Mouse (Mus musculus) telencephalon, adult 2 months (tissue): ENCODE measurements around the gene Ift122.

Experiments
- DNase-seq: peaks from one replicate; pipeline ENCODE4 v3.0.0-alpha.2; 2011; ENCODE audit warnings: low read depth, low spot score

The Ift122 gene

DNA sequence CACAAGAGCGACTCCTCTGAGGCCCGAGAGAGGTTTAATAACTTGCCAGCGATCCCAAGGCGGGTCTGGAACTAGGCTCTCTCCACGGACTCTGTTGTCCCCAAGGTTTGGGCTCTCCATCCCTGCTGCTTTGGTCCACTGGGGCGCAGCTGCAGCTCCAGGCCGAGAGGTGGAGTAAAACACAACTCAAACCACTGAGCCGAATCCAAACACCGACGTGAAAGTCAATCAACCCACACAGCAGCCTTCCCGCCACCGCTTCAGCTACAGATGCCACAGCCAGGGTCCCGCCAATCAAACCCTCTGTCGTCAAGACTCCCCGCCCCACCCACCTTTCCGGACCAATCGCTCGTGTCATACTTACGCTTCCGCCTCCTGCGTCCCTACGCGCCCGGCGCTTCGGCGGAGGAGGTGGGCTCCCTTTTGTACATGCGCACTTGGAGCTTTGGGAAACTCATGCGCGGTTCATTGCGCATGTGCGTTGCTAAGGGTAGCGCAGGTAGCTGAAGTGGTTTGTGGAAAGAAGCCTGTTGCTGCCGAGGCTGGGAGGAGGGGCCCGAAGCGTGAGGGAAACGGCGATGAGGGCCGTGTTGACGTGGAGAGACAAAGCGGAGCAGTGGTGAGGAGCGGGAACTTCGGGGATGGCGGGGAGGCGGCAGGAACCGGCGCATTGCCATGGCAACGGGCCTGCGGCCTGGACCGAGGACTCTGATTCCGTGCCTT, at the start of gene Ift122, which contains the start of gene Mbd4:
Gene Ift122, plus strand, starts transcription at position 380 of the 723 bp plus-strand sequence.
Gene Mbd4, minus strand, starts transcription at position 281 of the 723 bp plus-strand sequence.
- peak; percentile 99 for DNase-seq

DNA sequence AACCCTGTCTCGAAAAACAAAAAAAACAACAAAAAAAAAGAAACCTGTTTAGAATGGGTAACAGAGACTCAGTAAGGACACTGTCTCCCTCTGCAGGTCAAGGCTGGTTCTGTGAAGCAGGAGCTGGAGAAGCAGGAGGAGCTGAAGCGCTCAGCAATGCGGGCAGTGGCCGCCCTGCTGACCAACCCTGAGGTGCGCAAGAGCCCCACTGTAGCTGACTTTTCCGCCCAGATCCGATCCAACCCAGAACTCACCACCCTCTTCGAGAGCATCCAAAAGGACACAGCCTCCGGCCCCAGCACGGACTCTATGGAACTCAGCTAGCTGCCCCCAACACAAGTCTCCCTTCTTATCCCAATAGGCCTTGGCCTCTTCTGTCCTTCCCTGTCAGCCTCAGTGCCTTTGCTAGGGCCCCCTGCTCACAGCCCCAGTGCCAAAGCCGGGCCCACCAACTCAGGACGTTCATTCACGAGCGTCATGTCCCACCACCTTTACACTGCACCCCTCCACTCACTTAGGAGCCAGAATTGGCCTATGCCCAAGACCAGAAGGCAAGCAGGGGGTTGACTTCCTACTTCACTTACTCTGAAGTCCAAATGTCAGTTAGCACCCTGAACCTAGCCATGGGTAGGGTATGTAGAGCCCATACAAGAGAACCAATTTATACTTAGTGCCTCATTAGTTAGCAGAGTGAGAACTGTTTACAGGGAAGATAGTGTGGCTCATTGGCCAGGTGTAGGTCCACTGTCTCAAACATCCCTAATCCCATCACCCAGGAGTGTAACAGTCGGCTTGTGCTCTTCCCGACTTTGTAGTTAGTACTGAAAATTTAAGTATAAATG, 49.5 kb upstream of the Ift122 start:
- peak; percentile 47 for DNase-seq

DNA sequence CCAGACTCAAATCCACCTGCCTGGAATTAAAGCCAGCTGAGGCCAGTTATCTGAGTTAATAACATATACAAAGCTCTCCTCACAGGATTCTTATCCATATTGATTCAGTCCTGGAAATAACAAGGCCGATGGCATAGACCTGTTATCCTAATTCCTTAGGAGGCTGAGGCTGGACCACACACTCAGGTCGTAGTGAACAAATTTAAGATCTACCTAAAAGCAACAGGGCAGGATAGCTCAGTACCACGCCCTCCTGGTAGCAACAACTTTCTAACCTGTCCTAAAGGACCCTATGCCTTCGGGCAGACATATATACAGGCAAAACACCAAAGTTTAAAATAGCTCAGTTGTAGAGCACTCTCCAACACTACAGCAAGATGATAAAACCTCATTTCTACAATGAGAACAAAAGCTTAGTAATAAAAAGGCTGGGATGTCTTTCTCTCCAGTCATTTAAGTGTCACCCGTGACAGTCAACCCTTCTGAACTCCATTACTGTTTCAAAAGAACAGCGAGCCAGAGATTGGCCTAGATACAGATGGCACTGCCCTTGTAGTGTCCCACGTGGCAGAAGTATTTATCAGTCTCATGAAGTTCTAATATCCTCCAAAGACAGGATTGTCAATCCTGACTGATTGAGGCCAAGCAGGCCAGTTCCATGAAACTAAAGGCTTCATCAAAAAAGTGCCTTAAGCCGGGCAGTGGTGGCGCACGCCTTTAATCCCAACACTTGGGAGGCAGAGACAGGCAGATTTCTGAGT, 48.7 kb upstream of the Ift122 start:
- DNase-seq, result no peak

DNA sequence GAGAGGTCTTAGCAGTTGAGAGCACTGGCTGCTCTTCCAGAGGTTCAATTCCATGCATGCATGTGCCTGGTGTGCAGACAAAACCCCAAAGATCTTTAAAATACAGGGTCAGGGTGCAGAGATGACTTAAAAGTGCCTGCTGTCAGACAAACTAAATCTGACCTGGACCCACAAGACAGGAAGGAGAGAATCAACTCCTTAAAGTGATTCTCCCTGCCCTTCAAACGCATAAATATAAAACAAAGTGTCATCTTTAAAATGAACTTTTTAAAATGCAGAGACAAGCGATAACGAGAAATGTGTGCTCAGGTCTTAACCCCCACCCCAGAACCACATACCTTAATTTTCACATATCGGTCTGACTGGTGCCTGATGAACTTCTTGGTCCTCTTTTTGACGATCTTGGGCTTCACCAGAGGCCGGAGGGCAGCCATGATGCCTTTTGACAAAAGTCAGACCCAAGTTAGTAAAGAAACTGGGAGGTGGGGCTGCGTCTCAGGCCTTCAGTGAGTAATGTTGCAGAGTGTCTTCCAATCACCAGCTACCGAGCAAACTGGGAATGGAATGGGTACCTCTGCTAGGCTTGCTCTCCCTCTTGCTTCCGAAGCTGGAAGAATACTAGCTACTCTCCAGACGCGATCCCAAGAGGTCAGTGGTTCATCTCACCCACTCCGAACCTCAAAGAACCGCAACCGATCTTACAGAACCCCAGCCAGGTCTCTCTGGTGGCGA, 45.6 kb upstream of the Ift122 start:
- DNase-seq, result no peak

DNA sequence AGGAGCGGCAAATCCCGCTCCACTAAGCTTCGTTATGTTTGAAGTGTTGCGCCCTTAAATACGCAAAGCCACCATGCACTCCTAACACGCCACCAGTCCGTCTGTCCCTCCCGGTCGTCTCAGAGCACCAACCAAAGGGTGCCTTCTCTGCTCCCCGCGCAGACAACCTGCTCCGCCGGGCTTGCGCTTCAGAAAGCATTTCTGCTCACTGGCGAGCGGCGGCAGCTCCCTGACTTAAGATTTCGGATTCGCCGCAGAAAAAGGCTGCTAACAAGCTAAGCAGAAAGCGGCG, 45.1 kb upstream of the Ift122 start:
- no peak for DNase-seq

DNA sequence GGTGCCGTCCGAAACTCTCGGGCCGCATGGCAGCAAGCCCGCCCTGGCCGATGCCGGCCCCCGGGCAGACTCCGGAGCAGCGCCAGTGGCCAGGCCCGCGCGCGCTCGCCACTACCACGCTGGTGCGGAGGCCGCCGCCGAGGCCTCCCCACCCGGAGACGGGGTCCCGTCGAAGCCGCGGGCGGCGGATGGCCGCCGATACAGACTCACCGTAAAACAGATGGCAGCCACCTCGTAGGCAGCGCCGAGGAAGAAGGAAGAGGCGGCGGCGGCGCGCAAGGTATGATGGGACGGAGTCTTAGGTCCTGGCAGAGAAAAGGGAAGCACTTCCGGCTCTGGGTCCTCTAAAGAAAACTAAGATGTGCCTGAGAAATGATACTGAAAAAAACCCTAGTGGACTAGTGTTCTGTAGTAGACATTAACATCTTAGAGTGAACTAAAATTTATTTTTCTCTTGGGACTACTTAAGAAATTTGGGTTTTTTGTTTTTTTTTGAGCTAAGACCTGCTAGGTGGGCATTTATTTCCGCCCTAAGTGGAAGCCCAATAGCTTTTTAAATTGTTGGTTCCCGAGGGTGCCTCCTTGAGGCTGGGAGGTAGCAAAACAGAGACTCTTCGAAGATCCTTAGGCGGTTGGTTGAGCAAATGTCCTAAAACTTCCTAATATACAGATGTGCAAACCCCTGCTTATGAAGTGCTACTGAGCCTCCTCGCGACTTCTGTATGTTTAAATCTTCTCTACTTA, 44.6 kb upstream of the Ift122 start, which contains the start of gene Rpl32:
Gene Rpl32, minus strand, starts transcription at position 260 of the 744 bp plus-strand sequence.
- peak; percentile 95 for DNase-seq

DNA sequence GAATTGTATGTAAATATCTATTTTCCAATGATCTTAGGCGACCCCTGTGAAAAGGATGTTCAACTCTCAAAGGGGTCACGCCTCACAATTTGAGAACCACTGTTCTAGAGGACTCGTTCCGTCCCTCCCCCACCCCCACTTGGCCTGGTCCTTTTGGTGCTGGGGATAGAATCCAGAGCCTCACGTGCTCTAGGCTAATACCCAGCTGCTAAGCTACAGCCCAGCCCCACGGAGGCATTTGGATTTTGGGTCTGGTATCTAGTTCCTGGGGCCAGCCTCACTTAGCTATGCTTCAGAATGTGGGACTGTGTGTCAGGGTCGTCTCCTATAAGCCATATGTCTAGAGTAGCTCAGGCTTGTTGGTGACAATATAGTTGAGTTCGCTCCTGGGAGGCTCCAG, 41.7 kb upstream of the Ift122 start:
- DNase-seq, result no peak

DNA sequence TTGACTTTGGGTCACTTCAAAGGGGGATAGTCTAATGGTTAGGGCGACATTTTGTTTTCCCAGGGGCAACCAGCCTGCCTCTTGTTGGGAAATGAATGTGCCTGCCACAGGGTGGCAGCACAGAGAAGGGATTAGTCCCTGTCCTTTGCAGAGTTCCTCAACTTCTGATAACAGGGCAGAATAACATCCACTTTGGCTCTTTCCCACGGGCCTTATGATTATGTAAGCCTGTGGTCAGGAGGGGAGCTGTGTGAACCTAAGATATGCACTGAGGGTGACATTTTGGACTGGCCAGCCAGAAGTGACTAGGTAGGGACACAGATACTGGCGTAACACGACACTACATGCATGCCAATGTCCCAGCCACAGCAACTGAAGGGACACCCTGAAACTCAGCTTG, 39.2 kb upstream of the Ift122 start:
- DNase-seq, result no peak

DNA sequence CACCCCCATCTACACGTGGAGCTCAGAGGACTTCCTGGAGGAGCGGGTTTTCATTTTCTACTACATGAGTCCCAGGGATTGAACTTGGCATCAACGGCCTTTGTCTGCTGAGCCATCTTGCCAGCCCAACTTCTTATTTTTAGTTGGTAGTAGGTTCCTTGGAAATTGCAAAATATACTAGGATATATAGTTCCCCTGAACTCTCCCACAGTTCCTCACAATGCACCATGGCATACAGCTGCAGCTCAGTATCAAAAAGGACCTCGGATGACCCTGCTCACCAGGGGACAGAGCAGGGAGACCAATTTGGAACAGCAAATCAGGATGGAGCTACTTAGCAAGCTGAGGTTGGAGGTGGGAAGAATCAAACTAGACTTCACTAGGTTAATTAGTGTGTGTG, 38.2 kb upstream of the Ift122 start:
- no peak for DNase-seq

DNA sequence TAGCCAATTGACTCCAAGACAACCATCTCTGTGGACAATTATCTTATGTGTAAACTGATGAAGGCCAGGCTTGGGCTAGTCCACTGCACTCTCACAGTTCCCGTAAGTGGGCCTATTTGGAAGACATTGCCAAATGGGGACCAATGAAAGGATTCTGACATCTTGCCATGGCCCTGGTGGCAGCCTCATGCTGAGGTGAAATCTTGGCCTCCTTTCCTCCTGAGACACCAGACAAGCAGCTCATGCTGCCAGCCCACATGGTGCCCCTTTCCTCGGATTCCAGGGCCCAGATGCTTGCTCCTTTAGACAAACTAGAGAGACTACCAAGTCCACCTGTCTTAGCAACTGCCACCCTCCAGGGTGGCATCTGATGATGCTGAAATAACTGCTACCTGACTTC, 35.1 kb upstream of the Ift122 start:
- no peak for DNase-seq

DNA sequence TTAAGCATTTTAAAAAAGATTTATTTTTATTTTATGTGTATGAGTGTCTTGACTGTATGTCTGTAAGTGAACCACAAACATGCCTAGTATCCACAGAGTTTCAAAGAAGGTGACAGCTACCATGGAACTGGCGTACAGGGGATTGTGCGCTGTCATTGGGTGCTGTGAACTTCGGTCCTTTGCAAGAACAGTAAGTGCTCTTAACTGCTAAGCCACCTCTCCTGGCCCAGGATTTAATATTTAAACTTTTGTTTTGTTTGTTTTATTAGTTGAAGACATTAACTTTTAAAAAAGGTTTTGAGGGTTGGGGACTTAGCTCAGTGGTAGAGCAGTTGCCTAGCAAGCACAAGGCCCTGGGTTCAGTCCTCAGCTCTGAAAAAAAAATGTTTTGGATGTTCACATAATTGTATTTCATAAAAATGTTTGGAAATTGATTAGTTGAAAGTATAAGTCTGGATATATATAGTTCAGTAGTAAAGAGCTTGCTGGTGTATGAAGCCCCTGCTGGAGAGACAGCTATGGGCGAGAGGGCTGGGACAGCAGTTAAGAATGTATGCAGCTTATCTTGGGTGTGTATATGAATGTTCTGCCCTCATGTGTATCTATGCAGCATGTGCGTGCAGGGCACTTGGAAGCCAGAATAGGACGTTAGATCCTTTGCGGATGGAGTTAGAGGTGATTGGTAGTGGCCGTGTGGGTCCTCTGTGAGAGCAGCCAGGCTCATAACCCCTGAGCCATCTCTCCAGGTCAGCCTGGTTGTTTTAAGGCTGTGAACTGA, 31.9 kb upstream of the Ift122 start:
- no peak for DNase-seq

DNA sequence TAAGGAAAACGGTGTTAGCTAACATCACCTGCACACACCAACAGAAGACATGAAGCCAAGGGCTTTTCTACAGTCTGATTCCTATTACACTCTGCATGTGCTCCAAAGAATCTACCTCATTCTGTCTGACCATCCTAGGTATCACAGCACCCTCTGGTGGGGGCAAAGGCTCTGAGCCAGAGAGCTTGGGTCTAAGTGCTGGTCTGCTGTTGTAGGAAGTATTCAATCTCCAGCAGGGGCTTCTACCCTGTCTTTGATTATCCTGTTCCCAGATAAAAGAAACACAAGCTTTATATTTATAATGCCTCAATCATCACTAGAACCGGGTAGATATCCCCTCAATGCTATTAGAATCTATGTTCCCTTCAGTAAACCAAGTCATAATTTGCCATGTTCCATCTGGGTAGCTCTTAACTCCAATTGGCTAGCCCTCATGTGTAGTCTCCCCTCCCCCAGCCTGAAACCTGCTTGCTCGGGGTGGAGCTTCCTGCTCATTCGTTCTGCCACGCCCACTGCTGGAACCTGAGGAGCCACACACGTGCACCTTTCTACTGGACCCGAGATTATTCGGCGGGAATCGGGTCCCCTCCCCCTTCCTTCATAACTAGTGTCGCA, 29.3 kb upstream of the Ift122 start:
- DNase-seq, result peak; percentile 23

DNA sequence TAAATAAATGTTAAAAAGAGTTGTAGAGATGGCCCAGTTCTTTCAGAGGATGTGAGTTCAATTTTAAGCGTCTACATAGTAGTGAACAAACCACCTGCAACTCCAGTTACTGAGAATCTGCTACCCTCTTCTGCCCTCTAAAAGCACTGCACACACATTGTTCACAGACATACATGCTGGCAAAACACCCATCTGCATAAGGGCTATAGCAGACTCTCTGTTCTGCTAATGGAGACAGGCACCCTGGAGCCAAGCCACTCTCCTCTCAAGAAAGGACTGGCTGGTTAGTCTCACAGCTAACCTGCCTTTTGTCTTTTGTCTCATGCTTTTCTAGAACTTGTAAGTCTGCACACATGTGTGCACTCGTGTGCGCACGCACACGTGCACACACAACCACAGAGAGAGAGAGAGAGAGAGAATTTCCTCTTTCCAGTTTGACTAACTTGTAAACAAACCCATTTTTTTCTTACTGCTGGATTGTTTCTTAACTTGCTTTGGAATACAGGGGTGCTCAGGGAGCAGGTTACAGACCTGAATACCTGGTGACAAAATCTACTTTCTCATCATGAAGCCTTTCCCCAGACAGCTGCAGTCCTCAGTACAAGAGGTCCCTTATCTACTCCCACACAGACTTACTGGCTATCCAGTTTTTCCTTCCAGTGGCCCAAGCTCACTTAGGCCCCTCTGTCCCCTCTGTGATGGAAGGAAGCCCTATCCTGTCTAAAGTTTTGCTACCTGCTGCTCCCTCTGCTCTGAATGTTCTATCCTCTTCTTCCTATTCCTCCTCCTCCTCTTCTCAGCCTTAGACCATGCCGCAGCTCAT, 22.3 kb upstream of the Ift122 start:
- no peak for DNase-seq

DNA sequence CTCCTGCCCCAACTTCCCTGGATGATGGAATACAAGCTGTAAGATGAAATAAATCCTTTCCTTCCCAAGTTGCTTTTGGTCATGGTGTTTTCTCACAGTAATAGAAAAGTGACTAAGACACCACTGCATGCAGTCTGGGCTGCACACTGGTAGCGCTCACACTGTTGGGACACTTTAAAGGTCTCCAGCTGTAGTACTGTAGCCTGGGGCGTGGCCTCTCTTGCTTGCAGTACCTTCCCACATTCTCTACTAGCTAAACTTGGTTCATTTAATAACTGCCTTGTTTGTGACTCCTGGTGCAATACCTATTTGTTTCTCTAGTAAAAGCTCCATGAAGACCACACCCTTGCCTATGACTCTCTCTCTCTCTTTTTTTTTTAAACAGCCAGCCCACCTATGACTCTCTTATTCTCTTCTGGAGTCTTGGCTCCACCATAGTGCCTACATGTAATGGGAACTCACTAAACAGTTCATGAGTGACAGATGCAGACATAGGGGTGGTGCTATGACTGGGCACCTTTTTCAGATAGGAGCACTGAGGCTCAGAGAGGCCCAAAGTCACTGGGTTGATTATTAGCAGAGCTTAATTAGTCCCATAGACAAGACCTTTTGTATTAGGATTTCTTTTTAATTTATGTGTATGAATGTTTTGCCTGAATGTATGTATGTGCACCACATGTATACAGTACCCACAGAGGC, 21.0 kb upstream of the Ift122 start:
- no peak for DNase-seq

DNA sequence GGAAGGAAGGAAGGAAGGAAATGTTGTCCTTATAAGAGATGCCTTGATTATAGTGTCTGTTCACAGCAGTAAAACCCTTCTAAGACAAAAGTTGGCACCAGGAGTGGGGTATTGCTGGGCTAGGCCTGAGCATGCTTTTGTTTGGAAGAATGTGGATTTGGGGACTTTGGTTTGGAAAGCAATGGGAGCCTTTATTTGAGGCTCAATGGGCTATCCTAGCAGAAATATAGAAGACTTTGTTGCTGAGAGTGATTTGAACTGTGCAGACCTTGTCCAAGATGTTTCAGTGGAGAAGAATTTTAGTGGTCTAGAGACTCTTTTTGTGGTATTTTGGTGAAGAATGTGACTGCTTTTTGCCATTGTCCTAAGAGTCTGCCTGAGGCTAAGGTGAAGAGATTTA, 19.4 kb upstream of the Ift122 start:
- no peak for DNase-seq

DNA sequence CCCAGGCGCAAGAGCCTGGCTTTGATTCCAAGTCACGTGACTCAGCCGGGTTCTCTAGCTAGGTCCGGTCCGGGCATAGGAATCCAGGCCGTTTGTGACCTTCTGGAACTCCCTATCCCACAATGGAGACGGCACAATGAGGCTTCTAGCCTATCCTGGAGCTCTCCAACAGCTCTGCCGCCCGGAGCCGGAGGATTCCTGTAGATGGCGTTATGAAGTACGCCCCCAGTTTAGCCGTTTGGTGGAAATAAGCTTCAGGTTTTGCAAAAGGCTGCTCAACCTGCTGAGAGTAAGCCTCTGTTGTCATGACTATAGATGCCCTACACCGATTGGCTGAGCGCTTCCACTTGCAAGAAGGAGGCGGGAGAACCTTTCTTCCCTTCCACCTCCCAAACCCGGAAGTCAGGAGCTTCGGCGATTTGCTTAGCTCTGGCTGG, 15.1 kb upstream of the Ift122 start, which contains the start of gene Efcab12:
Gene Efcab12, minus strand, starts transcription at position 252 of the 437 bp plus-strand sequence.
- DNase-seq, result peak; percentile 95

DNA sequence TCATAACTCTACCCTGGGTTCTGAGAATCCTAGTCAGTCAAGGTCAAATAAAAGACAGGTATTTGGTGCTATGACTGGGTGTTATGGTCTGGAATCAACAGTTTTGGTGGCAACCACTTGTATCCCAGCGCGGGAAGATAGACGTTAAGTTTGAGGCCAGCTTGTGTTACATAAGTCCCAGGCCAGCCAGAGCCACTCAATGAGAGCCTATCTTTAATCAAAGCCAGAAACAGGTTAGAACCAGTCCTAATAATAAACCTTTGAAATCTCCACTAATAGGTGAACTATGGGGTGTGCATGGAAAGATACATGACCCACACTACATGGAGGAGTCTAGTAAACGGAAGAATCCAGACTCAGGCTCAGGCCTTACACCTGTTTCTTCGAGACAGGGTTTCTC, 14.5 kb upstream of the Ift122 start:
- no peak for DNase-seq

DNA sequence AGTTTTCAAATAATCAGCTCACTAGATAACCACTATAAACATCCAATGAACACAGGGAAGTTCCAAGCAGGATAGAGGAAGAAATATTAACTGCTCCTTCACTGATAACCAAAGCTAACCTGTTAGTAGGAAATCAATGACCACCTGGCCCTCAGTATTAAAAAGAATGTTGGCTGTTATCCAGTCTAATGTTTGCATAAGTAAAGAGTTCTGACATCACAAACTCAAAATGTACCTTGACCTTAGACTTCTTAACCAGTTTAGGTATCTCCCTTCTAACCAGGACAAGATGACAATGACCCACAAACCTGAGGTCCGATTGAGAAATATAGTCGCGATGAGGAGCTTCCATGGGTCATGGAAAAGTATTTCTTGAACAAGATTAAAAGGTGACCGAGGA, 8.3 kb upstream of the Ift122 start:
- DNase-seq, result no peak
